Mouse (Mus musculus) small intestine, adult 2 months (tissue): ENCODE data around the gene Prodh2. TPM values are rescaled to one million over a fixed set of nuclear protein-coding genes. Genes with fewer than 3 reads are reported as not detected.

Source experiments
- H3K27ac ChIP-seq: fragments of 200-500 bp; 2 replicates; pipeline ENCODE4 v1.5.1; 2012; ENCODE audit warnings: low read depth, low read length, control low read depth, inconsistent platforms; ENCODE audit not compliant: insufficient read depth
- H3K27me3 ChIP-seq: fragments of 200-500 bp; 2 replicates; pipeline ENCODE4 v1.6.1; 2012; ENCODE audit warnings: mild to moderate bottlenecking, moderate library complexity, low read length, inconsistent platforms; ENCODE audit not compliant: control insufficient read depth, insufficient read depth
- H3K36me3 ChIP-seq: fragments of 200-500 bp; 2 replicates; pipeline ENCODE4 v1.6.1; 2012; ENCODE audit warnings: mild to moderate bottlenecking, low read length, control low read depth, inconsistent platforms; ENCODE audit not compliant: control insufficient read depth, insufficient read depth
- H3K4me1 ChIP-seq: fragments of 200-500 bp; 2 replicates; pipeline ENCODE4 v1.6.1; 2012; ENCODE audit warnings: low read length, inconsistent platforms, mixed read lengths; ENCODE audit not compliant: control insufficient read depth, insufficient read depth, insufficient read length
- H3K4me3 ChIP-seq: fragments of 200-500 bp; 2 replicates; pipeline ENCODE4 v1.5.1; 2012; ENCODE audit warnings: low read depth, mild to moderate bottlenecking, control low read depth, inconsistent platforms, low read length, moderate library complexity
- CTCF ChIP-seq: fragments of 200-500 bp; IDR thresholded peaks from 2 replicates; pipeline ENCODE4 v1.5.1; 2012; ENCODE audit warnings: low read depth, mild to moderate bottlenecking, control low read depth, inconsistent platforms, low read length, moderate library complexity, mixed read lengths; ENCODE audit not compliant: insufficient replicate concordance, insufficient read length; ENCODE audit errors: extremely low read depth
- POLR2A ChIP-seq: fragments of 200-500 bp; IDR thresholded peaks from 2 replicates; pipeline ENCODE4 v1.6.1; 2012; ENCODE audit warnings: low read depth, mild to moderate bottlenecking, control low read depth, inconsistent platforms, low read length, moderate library complexity
- WGBS: fragments of 180-500 bp; shearing (Covaris S2); methylation state at CpG from one replicate; pipeline ENCODE4 v1.1.7; 2018; 5-methylcytosine and 5-hydroxymethylcytosine counted together
- polyA plus RNA-seq: library from polyadenylated mRNA; depleted of rRNA; stranded (reverse); fragments of >200 nt; gene quantifications from 2 replicates; pipeline ENCODE4 v1.2.3, GENCODE M21; 2012

Prodh2 gene
- polyA plus RNA-seq, 1 experiment = 19.4 TPM

GRCm38 (mm10) chr7:30454259-30454658, 39.2 kb upstream of the Prodh2 start:
- no peaks in the 10 kb centered on the region for H3K36me3 ChIP-seq
- 11% methylated on average over 6 of the region's 6 CpGs for WGBS
- H3K4me3 ChIP-seq = peak overlapping the region; percentile 48
- H3K27me3 ChIP-seq = peaks cover 38% of the 10 kb centered on the region
- TF ChIP-seq POLR2A (no peak), CTCF (no peak)
- no peak overlapping the region for H3K27ac ChIP-seq
- H3K4me1 ChIP-seq = peaks cover 13% of the 10 kb centered on the region

- Histone ChIP-seq H3K4me1 (peaks cover 13% of the 10 kb centered on the region), H3K36me3 (no peaks in the 10 kb centered on the region), H3K4me3 (no peak overlapping the region), H3K27me3 (peaks cover 47% of the 10 kb centered on the region), H3K27ac (no peak overlapping the region)
- WGBS = 2% methylated on average over 9 of the region's 9 CpGs
- TF ChIP-seq POLR2A (no peak), CTCF (no peak)
Observed at GRCm38 (mm10) chr7:30456487-30456886, 36.9 kb upstream of the Prodh2 start.

GRCm38 (mm10) chr7:30456911-30457628, 36.4 kb upstream of the Prodh2 start:
- Histone ChIP-seq H3K27ac (no peak overlapping the region), H3K27me3 (peaks cover 47% of the 10 kb centered on the region), H3K36me3 (no peaks in the 10 kb centered on the region), H3K4me1 (peaks cover 13% of the 10 kb centered on the region), H3K4me3 (no peak overlapping the region)
- TF ChIP-seq CTCF = no peak
- TF ChIP-seq POLR2A = no peak
- 4% methylated on average over 31 of the region's 31 CpGs for WGBS

- no peak within 1 kb of the TSS for H3K4me3 ChIP-seq
- H3K27ac ChIP-seq = no peak within 1 kb of the TSS
Observed at GRCm38 (mm10) chr7:30457629-30458330, 35.6 kb upstream of the Prodh2 start, which contains the start of the genes Kirrel2 and Nphs1. Gene Kirrel2 (minus strand): TSS chr7:30457690. Gene Nphs1 (plus strand): TSS chr7:30458315.

GRCm38 (mm10) chr7:30459484-30459883, 33.9 kb upstream of the Prodh2 start:
- Histone ChIP-seq H3K27ac (no peak overlapping the region), H3K27me3 (peaks cover 44% of the 10 kb centered on the region), H3K4me1 (no peaks in the 10 kb centered on the region), H3K4me3 (no peak overlapping the region), H3K36me3 (no peaks in the 10 kb centered on the region)
- 40% methylated on average over 6 of the region's 6 CpGs for WGBS
- TF ChIP-seq POLR2A (no peak), CTCF (no peak)

More at GRCm38 (mm10) chr7:30457629-30458330, 35.6 kb upstream of the Prodh2 start, which contains the start of the genes Kirrel2 and Nphs1:
- WGBS = 5% methylated on average over 16 of the region's 16 CpGs
- TF ChIP-seq CTCF (no peak), POLR2A (no peak)
- H3K4me1 ChIP-seq = peaks cover 13% of the 10 kb centered on the region
- peaks cover 47% of the 10 kb centered on the region for H3K27me3 ChIP-seq
- no peaks in the 10 kb centered on the region for H3K36me3 ChIP-seq

GRCm38 (mm10) chr7:30463568-30463967, 29.9 kb upstream of the Prodh2 start:
- Histone ChIP-seq H3K27me3 (peaks cover 46% of the 10 kb centered on the region), H3K4me3 (no peak overlapping the region), H3K36me3 (no peaks in the 10 kb centered on the region), H3K4me1 (no peaks in the 10 kb centered on the region), H3K27ac (no peak overlapping the region)
- TF ChIP-seq CTCF = no peak
- TF ChIP-seq POLR2A = no peak
- 47% methylated on average over 7 of the region's 7 CpGs for WGBS

GRCm38 (mm10) chr7:30463996-30464395, 29.4 kb upstream of the Prodh2 start:
- Histone ChIP-seq H3K4me3 (no peak overlapping the region), H3K27me3 (peaks cover 46% of the 10 kb centered on the region), H3K4me1 (no peaks in the 10 kb centered on the region), H3K27ac (no peak overlapping the region), H3K36me3 (no peaks in the 10 kb centered on the region)
- no peak for TF ChIP-seq CTCF
- no peak for TF ChIP-seq POLR2A
- WGBS = 22% methylated on average over 4 of the region's 4 CpGs

- H3K4me1 ChIP-seq = no peaks in the 10 kb centered on the region
- peaks cover 39% of the 10 kb centered on the region for H3K27me3 ChIP-seq
- H3K27ac ChIP-seq = no peak overlapping the region
- no peak overlapping the region for H3K4me3 ChIP-seq
- 21% methylated on average over 6 of the region's 6 CpGs for WGBS
- no peaks in the 10 kb centered on the region for H3K36me3 ChIP-seq
- TF ChIP-seq POLR2A (no peak), CTCF (no peak)
Observed at GRCm38 (mm10) chr7:30464816-30465300, 28.6 kb upstream of the Prodh2 start.
